In the genomic region with DNA sequence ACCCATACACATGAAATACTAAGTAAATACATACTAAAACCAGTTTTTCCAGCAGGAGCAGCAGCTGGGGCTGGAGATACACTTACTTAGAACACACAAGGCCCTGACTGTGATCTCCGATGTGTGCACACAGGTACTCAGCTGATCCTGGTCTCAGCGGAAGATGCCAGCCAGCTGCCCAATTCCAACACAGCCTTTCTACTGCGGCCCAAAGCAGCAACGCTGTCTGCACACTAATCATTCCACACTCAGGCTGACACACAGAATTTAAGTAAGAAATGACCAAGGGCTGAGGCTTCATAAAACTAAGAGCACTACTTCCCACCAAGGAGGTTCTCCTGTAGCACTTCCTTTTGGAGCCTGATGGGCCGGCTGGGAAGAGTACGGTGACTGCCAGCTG, we compare ENCODE assay signal across 26 mouse cellular contexts. TPM values are rescaled to one million over a fixed set of nuclear protein-coding genes. Genes with fewer than 3 reads are reported as not detected.
"Had no signal": no experiment of that assay in that cellular context is flagged by ENCODE, and none has a peak within 500 bp of the region (broad histone marks: within the 10 kb centered on the region; RNA-seq: fewer than 3 reads in every experiment).

No protein-coding gene starts in this region.

- H3K4me2 ChIP-seq: liver, embryonic 12.5 days; lung, embryonic 15.5 days; neural tube, embryonic 13.5 days; neural tube, embryonic 15.5 days had no signal

- DNase-seq: lung, postnatal 10 days; lung, postnatal 4 days; midbrain, embryonic 14.5 days; retina, postnatal 1 day; right cerebral cortex, adult 18-20 months; right cerebral cortex, postnatal 25 days; right cerebral cortex, postnatal 4 days; spleen, adult 18-20 months; thymus, adult 18-20 months; thymus, postnatal 14 days; thymus, postnatal 36 days had no signal

- ATAC-seq: liver, embryonic 12.5 days; midbrain, embryonic 16.5 days had no signal

- H3K27ac ChIP-seq: liver, embryonic 12.5 days; liver, embryonic 14.5 days; neural tube, embryonic 13.5 days; neural tube, embryonic 15.5 days had no signal

- H3K9me3 ChIP-seq: liver, embryonic 12.5 days; lung, embryonic 15.5 days; midbrain, embryonic 10.5 days; neural tube, embryonic 13.5 days; neural tube, embryonic 15.5 days had no signal

- H3K4me1 ChIP-seq: liver, embryonic 12.5 days; neural tube, embryonic 15.5 days had no signal

- H3K9ac ChIP-seq: liver, embryonic 12.5 days; liver, embryonic 14.5 days; lung, embryonic 15.5 days; neural tube, embryonic 13.5 days; neural tube, embryonic 15.5 days had no signal

- H3K27me3 ChIP-seq: liver, embryonic 12.5 days; lung, embryonic 15.5 days; neural tube, embryonic 13.5 days; neural tube, embryonic 15.5 days had no signal

- H3K4me3 ChIP-seq: liver, embryonic 12.5 days; lung, embryonic 15.5 days; midbrain, embryonic 10.5 days; myocyte; neural tube, embryonic 13.5 days; neural tube, embryonic 15.5 days had no signal

RNA-seq across cellular contexts. Expression of gene Pnldc1, which starts 7.7 kb away (rescaled TPM):
- total RNA-seq: megakaryocyte-erythroid progenitor cell, adult 5-6 weeks had no signal

RNA-seq across cellular contexts. Expression of gene Mrgprh, which starts 26.5 kb away (rescaled TPM):
- total RNA-seq: megakaryocyte, adult 5-6 weeks; megakaryocyte-erythroid progenitor cell, adult 5-6 weeks had no signal
- polyA plus RNA-seq: liver, embryonic 12.5 days; liver, embryonic 14.5 days; liver, embryonic 16.5 days; lung, embryonic 15.5 days; midbrain, embryonic 10.5 days; midbrain, embryonic 14.5 days; midbrain, embryonic 16.5 days; myocyte; neural tube, embryonic 11.5 days; neural tube, embryonic 13.5 days; neural tube, embryonic 15.5 days; small intestine, adult 2 months; stomach, embryonic 14.5 days; thymus, postnatal 0 days had no signal

RNA-seq across cellular contexts. Expression of gene Mas1, which starts 34.3 kb away (rescaled TPM):
- total RNA-seq: megakaryocyte, adult 5-6 weeks; megakaryocyte-erythroid progenitor cell, adult 5-6 weeks had no signal
- polyA plus RNA-seq: midbrain, embryonic 16.5 days; small intestine, adult 2 months had no signal
